Mouse (Mus musculus): ENCODE results near the gene Tas2r120.
"Not testable (repeated sequence)": the region's sequence is repeated elsewhere in the genome, so short reads cannot be mapped to it uniquely, and the experiment has no call there.

Gene Tas2r120

GRCm38 (mm10) chr6:132656653-132657052 is at the start of gene Tas2r120:
Gene Tas2r120 (plus strand): TSS chr6:132656953.
- in situ Hi-C loops (cut with MboI; ENCODE audit: low sequenced_read_pairs): no loop called here

- in situ Hi-C loops (cut with MboI; ENCODE audit: low sequenced_read_pairs): no loop called here
Measured at GRCm38 (mm10) chr6:132649399-132649798, 7.4 kb upstream of the Tas2r120 start.

GRCm38 (mm10) chr6:132651426-132651825 is 5.3 kb upstream of the Tas2r120 start, which contains the start of gene A630073D07Rik:
Gene A630073D07Rik (minus strand): TSS chr6:132651526.
- in situ Hi-C loops (cut with MboI; ENCODE audit: low sequenced_read_pairs): no loop called here

- in situ Hi-C loops (cut with MboI; ENCODE audit: low sequenced_read_pairs): not testable (repeated sequence)
Measured at GRCm38 (mm10) chr6:132691596-132691995, 34.8 kb downstream of the Tas2r120 start.

GRCm38 (mm10) chr6:132700907-132701306 is 44.2 kb downstream of the Tas2r120 start, which contains the start of gene Tas2r121:
Gene Tas2r121 (minus strand): TSS chr6:132701007.
- in situ Hi-C loops (cut with MboI; ENCODE audit: low sequenced_read_pairs): no loop called here

Measured in CH12F3 (cell line).